Mouse (Mus musculus): ENCODE measurements around the gene Gm11541. TPM values are rescaled to one million over a fixed set of nuclear protein-coding genes. Genes with fewer than 3 reads are reported as not detected.
"Not testable (repeated sequence)": the region's sequence is repeated elsewhere in the genome, so short reads cannot be mapped to it uniquely, and the experiment has no call there.

Gene Gm11541
- polyA plus RNA-seq, 1 experiment: not detected

DNA sequence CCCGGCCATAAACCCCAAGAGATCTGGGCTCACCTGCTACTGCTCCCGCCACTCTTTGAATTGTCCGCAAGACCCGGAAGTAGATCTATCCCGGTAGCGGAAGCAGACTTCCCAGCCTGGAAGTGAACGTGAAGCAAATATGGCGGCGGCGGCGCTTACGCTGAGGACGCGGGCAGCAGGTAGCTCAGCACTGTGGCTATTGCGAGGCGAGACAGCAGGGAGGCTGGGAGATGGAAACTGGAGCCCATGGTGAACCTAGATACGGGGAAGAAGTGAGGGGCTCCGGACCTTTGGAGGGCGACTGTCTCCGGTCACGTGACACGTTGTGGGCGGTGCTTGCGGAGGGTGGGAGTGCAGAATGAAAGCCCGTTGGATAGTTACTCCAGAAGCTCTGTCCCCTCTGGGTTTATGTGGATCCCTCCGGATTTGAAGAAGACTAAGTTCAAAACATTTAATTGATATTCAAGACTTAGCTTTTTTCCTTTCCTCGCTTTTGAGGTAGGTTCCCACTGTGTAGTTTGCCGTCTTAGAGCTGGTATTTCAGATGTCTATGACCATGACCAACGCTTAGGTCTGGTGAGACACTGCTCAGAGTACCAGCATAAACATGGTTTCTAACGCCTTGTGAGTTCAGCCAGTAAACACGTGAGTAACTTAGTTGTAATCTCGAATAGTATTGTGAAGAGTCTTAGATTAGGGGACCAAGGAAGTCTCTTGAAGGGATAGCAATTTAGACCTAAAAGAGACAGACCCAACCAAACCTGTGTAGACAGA is 50.4 kb downstream of the Gm11541 start, which contains the start of the genes Mrpl27 and Eme1:
Gene Mrpl27, plus strand, starts transcription at position 105 of the 774 bp plus-strand sequence.
Gene Eme1, minus strand, starts transcription at position 302 of the 774 bp plus-strand sequence.
- under 1% methylated on average over 32 of the region's 32 CpGs for WGBS
- Histone ChIP-seq H3K4me1 (ENCODE audit: control insufficient read depth, insufficient read depth, low read length) (peaks cover 10% of the 10 kb centered on the region), H3K27ac (ENCODE audit: insufficient read depth, low read depth, low read length) (peak within 1 kb of the TSS; percentile 99), H3K4me3 (ENCODE audit: insufficient read depth, low read depth, low read length) (peak within 1 kb of the TSS; percentile 83)
- TF ChIP-seq POLR2A (IDR thresholded peaks at IDR 0.05; ENCODE audit: insufficient read depth, low read depth, low read length) (peak; percentile 57), CTCF (IDR thresholded peaks at IDR 0.05; ENCODE audit: insufficient read depth, low read depth, low read length) (no peak)

DNA sequence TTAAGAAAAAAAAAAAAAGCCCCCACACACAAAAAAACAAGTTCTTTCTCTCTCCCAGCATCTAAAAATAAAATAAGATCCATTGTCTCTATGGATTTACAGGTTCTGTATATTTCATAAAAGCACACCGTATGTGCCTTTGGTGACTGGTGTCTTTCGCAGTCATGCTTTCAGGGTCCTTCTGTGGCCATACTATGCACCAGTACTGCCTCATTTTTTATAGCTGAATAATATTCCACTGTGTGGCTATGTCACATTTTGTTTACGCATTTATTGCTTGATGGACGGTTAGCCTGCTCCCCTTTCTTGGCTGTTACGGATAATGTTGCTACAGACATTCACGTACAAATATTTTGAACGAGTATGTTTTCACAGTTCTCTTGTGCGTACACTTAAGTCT is 51.3 kb downstream of the Gm11541 start:
- TF ChIP-seq CTCF (IDR thresholded peaks at IDR 0.05; ENCODE audit: insufficient read depth, low read depth, low read length) (no peak), POLR2A (IDR thresholded peaks at IDR 0.05; ENCODE audit: insufficient read depth, low read depth, low read length) (no peak)
- no peak overlapping the region for H3K4me3 ChIP-seq (ENCODE audit: insufficient read depth, low read depth, low read length)
- 48% methylated on average over 8 of the region's 8 CpGs for WGBS
- H3K27ac ChIP-seq (ENCODE audit: insufficient read depth, low read depth, low read length): no peak overlapping the region
- peaks cover 10% of the 10 kb centered on the region for H3K4me1 ChIP-seq (ENCODE audit: control insufficient read depth, insufficient read depth, low read length)

DNA sequence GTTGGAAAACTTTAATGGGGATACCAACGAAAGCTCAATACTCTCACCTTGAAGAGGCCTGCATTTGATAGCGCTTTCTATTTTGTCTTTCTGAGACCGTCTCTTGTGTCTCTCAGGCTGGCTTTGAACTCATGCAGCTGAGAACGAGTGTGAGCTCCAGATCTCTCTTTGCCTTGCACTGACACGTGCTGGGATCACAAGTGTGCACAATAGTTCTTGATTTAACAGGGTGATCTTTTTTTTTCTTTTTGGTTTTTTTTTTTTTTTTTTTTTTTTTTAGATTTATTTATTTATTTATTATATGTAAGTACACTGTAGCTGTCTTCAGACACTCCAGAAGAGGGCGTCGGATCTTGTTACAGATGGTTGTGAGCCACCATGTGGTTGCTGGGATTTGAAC is 53.1 kb downstream of the Gm11541 start:
- H3K4me1 ChIP-seq (ENCODE audit: control insufficient read depth, insufficient read depth, low read length); H3K27ac ChIP-seq (ENCODE audit: insufficient read depth, low read depth, low read length); H3K4me3 ChIP-seq (ENCODE audit: insufficient read depth, low read depth, low read length): not testable (repeated sequence)
- WGBS: 98% methylated on average over 7 of the region's 7 CpGs

DNA sequence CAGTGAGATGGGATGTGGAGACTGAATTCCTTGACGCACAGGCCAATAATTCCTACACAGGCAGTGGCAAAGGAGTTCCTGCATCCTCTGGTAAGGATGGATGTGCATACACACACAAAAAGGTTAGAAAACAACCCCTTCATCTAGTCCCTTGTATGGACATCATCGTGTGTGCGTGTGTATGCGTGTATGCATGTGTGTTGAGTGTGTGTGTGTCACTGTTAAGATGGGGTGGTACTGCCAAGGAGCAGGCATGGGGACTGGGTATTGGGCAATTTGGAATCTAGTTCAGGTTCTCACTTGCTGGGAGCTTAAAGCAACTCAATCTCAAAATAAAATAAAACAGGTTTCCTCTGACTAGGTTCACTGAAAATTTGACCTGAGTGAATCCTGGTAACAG is 57.8 kb downstream of the Gm11541 start:
- Histone ChIP-seq H3K27ac (ENCODE audit: insufficient read depth, low read depth, low read length) (no peak overlapping the region), H3K4me3 (ENCODE audit: insufficient read depth, low read depth, low read length) (no peak overlapping the region), H3K4me1 (ENCODE audit: control insufficient read depth, insufficient read depth, low read length) (no peaks in the 10 kb centered on the region)
- TF ChIP-seq POLR2A (IDR thresholded peaks at IDR 0.05; ENCODE audit: insufficient read depth, low read depth, low read length) (no peak), CTCF (IDR thresholded peaks at IDR 0.05; ENCODE audit: insufficient read depth, low read depth, low read length) (no peak)
- WGBS: 95% methylated on average over 4 of the region's 4 CpGs

Other genes with a start within 250 kb of the Gm11541 start
- gene Cacna1g, start 230.3 kb downstream of the Gm11541 start, polyA plus RNA-seq (2012; ENCODE audit: insufficient read depth, insufficient read length, low replicate concordance, missing spikeins): 54.5 TPM in 1 of 2 replicates, not detected in the other
- not detected in 2 replicates for gene Spata20, start 218.3 kb downstream of the Gm11541 start, polyA plus RNA-seq (2012; ENCODE audit: insufficient read depth, insufficient read length, low replicate concordance, missing spikeins)
- not detected in 2 replicates for gene Epn3, start 204.5 kb downstream of the Gm11541 start, polyA plus RNA-seq (2012; ENCODE audit: insufficient read depth, insufficient read length, low replicate concordance, missing spikeins)
- not detected in 2 replicates for gene Mycbpap, start 182.8 kb downstream of the Gm11541 start, polyA plus RNA-seq (2012; ENCODE audit: insufficient read depth, insufficient read length, low replicate concordance, missing spikeins)
- not detected in 2 replicates for gene Rsad1, start 155.2 kb downstream of the Gm11541 start, polyA plus RNA-seq (2012; ENCODE audit: insufficient read depth, insufficient read length, low replicate concordance, missing spikeins)
- gene Chad, start 139.5 kb downstream of the Gm11541 start, polyA plus RNA-seq (2012; ENCODE audit: insufficient read depth, insufficient read length, low replicate concordance, missing spikeins): not detected in 2 replicates
- not detected in 2 replicates for gene Acsf2, start 102.6 kb downstream of the Gm11541 start, polyA plus RNA-seq (2012; ENCODE audit: insufficient read depth, insufficient read length, low replicate concordance, missing spikeins)
- not detected in 2 replicates for gene Lrrc59, start 74.7 kb downstream of the Gm11541 start, polyA plus RNA-seq (2012; ENCODE audit: insufficient read depth, insufficient read length, low replicate concordance, missing spikeins)
- gene Mrpl27, start 50.7 kb downstream of the Gm11541 start, polyA plus RNA-seq (2012; ENCODE audit: insufficient read depth, insufficient read length, low replicate concordance, missing spikeins): not detected in 2 replicates
- not detected in 2 replicates for gene Eme1, start 50.5 kb downstream of the Gm11541 start, polyA plus RNA-seq (2012; ENCODE audit: insufficient read depth, insufficient read length, low replicate concordance, missing spikeins)
- gene Xylt2, start 27.0 kb downstream of the Gm11541 start, polyA plus RNA-seq (2012; ENCODE audit: insufficient read depth, insufficient read length, low replicate concordance, missing spikeins): not detected in 2 replicates
- gene Cdc34b, start 37.3 kb upstream of the Gm11541 start, polyA plus RNA-seq (2012; ENCODE audit: insufficient read depth, insufficient read length, low replicate concordance, missing spikeins): not detected in 2 replicates
- gene Tmem92, start 78.2 kb upstream of the Gm11541 start, polyA plus RNA-seq (2012; ENCODE audit: insufficient read depth, insufficient read length, low replicate concordance, missing spikeins): not detected in 2 replicates
- not detected in 2 replicates for gene Col1a1, start 231.7 kb upstream of the Gm11541 start, polyA plus RNA-seq (2012; ENCODE audit: insufficient read depth, insufficient read length, low replicate concordance, missing spikeins)